Mouse (Mus musculus) WW6 (cell line): ENCODE data around the gene Canx.
"Not testable (repeated sequence)": the region's sequence is repeated elsewhere in the genome, so short reads cannot be mapped to it uniquely, and the experiment has no call there.

Experiments
- DNase-seq: peaks from one replicate; pipeline ENCODE4 v3.0.0-alpha.2; 2013; ENCODE audit warnings: low read depth, low spot score

Gene Canx

DNA sequence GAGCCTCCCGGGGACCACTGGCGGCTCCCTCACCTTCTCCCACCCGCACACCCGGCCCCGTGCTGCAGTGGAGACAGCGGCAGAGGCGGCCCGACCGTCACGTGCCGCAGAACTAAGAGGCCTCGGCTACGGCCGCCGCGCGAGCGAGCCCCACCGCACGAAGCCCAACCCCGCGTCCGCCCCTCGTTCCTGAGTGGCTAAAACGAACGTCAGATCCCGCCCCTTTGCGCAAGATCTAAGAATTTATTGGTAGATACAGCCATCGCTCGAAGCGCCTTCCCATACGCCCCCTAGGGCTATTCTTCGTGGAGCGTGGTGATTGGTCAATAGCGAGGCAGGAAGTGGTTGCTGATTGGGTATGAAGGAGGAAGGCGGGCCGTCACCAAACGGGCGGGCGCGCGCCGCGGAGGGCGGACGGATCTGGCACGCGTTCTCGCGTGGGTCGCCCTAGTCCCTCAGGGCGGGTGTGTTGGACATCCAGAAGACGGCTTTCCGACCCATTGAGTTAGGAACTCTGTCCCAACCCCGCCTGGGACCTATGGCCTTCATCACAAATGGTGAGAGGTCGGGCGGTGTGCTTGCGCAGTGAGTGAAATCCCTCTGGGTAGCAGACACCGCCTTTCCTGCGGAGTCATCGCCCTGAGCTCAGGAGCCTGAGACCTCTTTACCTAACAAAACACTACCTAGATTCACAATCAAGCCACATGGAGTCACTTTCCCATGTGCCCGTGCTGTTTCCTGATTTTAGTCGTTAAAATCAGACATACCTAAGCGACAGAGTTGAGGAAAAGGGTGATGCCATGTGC, at the start of gene Canx:
Gene Canx, minus strand, starts transcription at position 178 of the 806 bp plus-strand sequence.
- DNase-seq, result peak; percentile 100

DNA sequence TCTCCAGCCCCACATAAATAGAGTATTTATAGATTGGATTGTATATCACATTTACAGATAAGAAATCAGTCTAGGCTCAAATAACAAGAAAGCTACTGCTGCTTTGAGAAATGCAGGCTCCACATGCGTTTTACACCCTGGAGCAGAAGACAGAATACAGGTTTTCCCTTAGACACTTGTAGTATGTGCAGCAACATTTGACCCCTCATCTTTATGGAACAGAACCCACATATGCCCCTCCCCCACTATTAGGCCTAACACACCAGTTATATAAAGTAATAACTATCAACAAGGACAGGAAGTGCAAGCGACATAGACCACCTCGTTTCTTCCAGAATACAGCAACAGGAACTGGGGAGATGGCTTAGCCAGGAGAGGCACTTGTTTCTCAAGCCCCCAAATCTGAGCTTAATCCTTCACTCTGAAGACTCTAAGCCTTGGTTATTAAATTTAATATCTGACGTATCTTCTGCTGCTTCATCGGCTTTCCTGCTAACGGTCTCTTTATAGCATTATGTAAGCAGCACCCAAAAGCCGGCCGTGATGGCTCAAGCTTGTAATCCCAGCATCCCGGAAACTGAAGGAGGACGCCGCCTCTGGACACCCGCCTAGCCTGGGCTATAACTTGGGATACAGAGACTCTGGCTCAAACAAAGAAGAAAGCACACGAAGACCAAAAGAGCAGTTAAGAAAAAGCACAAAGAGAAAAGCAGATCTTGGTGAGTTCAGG, 49.0 kb upstream of the Canx start:
- no peak for DNase-seq

DNA sequence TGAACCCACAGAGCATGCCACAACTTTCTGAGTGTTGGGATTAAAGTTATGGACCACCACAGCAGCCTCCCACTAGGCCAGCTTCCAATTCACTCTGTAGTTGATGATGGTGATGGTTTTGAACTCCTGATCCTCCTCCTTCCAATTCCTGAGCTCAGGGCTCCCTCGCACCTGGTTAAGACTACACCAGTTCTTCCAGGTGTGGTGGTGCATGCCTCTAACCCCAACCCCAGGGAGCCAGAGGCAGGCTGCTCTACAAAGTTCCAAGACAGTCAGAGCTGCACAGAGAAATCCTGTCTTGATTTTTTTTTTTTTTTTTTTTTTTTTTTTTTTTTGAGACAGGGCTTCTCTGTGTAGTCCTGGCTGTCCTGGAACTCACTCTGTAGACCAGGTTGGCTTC, 48.1 kb upstream of the Canx start:
- no peak for DNase-seq

DNA sequence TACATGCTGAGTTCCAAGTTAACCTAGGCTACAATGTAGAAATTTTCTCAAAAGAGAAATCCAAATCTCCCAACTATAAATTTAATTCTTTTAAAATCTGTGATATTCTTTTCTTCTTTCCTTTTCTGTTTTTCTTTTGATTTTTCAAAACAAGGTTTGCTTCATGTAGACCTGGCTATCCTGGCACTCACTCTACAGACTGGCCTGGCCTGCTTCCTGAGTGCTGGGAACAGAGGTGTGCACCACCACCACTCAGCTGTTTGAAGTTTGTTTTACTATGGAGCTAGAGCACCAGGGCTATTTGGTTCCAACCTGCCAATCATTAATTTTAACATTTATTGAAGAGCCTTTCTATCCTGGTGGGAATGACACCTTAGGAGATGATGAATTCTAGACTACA, 47.6 kb upstream of the Canx start:
- no peak for DNase-seq

DNA sequence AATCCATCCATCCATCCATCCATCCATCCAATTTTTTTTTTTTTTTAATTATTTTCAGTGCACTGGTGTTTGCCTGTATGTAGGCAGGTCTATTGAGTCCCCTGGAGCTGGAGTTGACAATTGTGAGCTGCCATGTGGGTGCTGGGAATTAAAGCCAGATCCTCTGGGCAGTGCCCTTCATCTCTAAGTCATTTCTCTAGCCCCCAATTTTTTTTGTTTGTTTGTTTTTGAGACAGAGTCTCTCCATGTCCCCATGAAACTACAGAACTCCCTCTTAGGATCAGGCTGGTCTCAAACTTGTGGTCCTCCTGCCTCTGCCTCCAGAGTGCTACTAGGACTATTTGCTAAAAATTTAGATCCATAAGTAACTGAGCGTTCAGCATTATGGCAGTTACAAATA, 46.4 kb upstream of the Canx start:
- DNase-seq, result no peak

DNA sequence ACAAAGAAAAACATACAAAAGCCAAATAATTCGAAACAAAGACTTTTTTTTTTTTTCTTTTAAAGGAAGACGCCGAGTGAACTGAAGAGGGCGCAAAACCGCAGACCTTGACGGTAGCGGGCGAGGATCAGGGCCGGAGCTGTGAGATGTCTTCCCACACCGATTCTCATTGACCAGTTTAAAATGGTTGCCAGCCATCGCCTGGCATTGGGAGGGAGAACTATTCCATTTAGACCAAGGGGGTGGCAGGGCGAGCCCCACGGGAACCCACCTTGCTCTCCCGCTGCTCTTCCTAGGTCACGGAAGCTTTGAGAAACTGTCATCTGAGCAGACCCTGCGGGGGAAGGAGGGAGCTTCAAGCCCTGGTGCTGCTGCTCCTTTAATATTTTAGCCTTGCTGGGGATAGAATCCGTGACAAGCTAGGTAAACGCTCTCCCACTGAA, 45.9 kb upstream of the Canx start:
- DNase-seq, result no peak

DNA sequence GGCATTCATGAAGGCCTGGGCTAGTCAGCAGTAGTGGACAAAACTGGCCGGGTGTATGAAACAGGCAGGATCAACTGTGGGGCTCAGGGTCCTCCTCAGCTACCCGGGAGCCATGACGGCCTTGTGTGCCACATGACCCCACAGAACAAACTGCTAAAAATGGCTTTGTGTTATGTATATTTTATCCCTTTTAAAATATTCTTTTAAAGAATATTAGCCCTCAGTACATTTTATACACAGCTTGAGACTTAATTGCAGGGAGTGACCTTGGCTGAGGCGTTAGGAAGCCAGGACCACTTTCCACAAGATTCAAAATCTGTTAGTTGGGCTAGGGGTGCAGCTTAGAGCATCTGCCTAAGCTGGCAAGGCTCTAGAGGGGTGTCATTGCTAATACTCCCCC, 45.5 kb upstream of the Canx start:
- DNase-seq, result no peak

DNA sequence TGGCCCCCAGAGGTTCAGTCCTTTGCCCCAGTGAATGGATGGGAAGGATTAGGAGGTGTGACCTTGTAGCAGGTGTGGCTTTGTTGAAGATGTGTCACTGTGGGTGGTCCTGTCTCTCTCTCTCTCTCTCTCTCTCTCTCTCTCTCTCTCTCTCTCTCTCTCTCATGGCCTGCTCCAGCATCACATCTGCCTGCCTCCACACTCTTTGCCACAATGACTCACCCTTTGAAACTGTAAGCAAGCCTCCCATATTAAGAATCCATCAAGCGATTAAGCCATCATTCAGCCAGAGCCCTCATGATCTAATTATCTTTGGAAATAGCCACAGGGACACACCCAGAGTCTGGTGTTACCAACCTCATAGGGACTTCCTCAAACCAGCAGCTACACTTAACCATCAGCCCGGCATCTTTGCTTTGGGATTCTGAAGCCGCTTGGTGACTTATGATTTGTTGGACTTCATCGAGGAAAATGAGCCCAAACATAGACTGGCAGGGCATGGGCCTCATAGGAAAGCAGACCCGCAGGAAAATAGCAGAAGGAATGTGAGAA, 44.0 kb upstream of the Canx start:
- DNase-seq, result no peak

DNA sequence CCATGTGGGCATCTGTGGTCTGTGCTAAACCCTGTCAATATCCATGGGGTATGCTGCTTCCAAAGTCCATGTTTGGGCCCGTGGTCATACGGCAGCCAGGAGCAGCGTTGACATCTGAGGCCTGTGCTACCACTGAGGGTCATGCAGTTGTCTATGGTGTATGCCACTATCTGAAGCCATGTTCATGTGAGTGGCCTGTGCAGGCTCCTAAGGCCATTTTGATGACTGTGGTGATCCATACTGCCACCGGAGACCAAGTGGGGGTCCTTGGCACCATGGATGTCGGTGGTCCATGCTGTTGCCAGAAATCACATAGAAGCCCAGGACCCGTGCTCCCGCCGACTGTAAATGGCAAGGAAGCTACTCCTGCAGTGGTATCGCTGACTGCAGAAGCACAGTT, 42.1 kb upstream of the Canx start:
- no peak for DNase-seq

DNA sequence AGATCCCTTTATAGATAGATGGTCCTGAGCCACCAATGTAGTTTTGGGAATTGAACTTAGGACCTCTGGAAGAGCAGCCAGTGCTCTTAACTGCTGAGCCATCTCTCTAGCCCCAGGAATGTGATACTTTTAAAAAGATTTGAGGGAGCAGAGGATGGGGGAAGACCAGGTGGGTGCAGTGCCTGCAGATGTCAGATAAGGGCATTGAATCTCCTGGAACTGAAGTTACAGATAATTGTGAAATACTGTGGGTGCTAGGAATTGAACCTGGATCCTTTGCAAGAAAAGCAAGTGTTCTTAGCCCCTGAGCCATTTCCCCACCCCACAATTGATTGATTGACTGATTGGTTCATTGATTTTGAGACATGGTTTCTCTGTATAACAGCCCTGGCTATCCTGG, 39.8 kb upstream of the Canx start:
- DNase-seq, result no peak

DNA sequence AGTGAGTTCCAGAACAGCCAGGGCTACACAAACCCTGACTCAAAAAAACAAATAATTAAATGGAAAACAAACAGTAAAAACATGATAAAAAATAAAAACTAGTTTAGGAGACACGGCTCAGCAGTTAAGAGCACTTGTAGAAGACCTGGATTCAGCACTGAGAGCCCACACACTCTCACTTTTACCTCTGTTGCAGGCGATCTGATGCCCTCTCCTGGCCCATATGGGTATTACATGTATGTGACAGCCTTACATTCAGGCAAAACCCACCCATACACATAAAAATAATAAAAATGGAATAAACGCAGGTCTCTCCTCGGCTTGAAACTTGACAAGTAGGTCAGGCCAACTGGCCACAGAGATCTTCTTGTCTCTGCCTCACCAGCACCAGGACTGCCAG, 39.1 kb upstream of the Canx start:
- DNase-seq, result peak; percentile 70

DNA sequence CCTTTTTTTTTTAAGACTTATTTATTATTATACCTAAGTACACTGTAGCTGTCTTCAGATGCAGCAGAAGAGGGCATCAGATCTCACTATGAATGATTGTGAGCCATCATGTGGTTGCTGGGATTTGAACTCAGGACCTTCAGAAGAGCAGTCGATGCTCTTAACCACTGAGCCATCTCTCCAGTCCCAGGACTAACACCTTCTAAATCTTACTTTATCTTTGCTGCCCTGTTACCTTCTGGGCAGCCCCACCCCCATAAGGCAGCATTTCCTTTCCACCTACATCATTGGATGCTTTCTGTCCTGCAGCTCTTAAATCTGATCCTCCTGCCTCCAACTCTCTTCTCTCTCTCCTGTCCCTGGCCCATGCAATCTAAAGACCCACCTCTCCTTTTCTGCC, 35.8 kb upstream of the Canx start:
- not testable (repeated sequence) for DNase-seq

DNA sequence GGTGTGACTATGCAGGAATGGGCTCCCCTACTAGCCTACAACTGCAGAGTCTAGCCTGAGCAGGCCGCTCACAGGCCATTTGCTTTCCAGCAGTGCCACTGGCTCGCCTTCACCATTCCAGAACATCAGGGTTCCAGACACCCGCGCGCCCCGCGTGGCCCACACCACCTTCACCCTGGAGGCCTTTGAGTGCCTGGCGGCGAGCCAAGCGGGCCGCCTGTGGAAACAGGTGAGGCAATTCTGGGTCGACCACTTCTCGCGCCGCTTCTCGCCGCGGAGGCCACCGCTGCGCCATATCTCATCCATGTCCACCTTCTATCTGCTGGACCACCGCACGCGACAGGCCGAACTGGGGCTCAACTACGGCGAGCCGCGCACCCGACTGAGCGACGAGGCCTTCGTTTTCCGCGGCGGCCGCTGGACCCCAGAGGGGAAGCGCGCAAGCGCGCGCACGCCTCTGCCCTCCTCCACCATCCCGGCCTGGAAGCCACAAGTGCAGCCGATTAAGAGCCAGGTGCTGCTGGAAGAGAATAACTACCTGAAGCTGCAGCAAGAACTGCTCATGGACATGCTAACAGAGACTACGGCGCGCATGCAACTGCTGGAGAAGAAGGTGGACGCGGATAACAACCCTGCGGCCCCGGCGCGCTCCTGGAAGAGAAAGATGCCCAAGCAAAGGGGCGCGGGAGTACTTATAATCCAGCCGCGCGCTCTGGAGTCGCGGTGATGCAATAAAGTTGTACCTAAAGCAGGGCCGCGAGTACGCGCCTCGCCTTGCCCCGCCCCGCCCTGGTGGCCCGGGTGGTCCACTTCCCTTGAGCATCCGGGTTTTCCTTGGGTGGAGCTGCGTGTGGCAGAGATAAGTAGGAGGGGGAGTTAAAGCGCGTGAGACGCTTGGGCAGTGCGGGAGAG, 33.7 kb upstream of the Canx start:
- peak; percentile 82 for DNase-seq

DNA sequence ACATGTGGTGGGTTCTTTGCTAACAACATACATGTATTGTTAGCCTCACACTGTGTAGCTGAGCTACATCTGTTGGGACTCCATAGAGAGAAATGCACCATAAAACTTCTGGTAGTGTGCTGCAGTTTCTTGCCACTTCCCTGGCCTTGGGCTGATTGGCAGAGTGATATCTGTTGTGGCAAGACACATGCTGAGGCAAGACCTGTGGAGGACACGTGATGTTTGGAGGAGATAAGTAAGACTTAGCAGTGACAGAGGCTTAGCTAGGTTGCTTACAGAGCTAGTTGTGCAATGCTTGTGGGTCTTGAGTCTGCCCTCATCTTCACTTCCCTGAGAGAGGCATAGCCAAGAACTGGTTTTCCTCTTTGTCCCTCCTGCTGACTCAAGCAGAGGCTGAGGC, 29.9 kb upstream of the Canx start:
- no peak for DNase-seq

DNA sequence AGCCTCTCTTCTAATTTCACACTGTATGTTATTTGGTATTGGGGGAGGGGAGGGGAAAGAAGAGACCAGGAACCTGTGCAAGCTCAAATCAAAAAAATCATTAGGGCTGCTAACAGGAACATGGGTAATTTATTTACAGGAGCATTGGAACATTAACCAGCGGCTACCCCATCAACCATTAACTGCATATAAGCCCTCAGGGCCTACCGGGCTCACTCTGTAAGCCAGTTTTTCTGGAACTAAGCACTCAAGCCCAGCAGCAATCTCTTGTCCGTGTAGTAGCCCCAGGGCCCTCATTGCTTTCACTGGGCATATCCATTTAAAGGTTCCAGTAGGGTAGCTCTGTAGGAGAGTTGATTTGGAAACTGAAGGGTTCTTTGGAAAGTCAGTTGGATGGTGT, 29.4 kb upstream of the Canx start:
- no peak for DNase-seq

DNA sequence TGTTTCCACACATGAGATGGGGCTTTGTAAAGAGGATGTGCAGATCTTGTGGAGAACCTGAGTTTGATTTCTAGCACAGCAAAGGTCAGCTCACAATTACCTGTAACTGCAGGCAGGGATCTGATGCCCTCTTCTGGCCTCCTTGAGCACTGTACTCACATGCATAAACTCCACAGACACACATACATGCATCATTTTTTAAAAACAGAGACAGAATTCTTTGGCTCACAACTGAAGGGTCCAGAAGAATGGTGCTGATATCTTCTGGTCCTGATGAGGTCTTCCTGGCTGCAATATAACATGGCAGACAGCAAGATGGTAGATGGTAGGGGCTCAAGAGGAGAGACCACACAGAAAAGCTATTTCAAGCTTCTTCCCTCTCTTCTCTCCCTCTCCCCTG, 28.7 kb upstream of the Canx start, which contains the start of gene Cby3:
Gene Cby3, plus strand, starts transcription at position 301 of the 400 bp plus-strand sequence.
- no peak for DNase-seq

DNA sequence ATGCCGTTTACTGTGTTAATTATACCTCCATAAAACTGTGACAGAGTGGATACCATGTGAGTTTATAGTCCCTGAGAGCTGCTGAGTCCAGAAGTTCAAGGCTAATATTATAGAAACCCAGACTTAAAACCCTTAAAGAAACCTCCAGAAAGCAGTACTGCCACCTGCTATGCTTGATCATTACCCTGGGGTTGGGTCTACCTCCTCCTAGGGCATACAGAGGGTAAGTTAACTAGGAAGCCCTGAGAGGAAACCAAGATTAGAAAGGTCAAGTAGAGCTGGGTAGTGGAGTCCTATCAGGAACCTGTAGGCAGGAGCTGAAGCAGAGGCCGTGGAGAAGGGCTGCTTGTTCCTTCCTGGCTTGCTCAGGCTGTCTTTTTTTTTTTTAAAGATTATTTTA, 26.7 kb upstream of the Canx start:
- no peak for DNase-seq

DNA sequence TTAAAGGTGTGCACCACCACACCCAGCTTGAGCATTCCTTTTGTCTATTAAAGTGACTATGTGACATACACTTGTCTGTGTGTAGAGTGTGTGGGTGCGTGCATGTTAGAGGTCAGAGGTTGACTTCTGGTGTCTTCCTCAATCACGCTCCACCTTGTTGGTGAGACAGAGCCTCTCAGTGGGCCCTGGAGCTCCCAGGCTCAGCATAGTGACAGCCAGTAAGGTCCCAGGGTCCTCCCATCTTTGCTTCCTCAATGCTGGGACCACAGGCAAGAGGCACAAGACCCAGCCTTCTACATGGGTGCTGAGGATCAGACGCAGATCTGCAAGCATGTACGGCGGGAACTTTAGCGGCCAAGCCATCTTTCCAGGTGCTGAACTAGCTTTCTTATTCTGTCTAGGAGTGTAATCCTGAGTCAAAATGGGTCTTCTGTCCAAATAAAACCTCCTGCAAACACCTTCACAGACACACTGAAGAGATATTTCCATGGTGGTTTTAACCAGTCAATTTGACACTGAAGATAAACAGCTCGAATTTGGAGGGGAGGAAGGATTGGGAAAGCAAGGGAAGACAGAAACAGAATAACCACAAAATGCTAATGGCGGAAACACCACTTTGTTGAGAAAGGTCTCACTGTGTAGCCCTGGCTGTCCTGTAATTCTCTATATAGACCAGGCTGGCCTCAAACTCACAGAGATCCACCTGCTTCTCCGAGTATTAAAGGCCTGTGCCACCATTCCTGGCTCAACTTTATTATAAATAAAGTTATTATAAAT, 21.0 kb upstream of the Canx start:
- no peak for DNase-seq

DNA sequence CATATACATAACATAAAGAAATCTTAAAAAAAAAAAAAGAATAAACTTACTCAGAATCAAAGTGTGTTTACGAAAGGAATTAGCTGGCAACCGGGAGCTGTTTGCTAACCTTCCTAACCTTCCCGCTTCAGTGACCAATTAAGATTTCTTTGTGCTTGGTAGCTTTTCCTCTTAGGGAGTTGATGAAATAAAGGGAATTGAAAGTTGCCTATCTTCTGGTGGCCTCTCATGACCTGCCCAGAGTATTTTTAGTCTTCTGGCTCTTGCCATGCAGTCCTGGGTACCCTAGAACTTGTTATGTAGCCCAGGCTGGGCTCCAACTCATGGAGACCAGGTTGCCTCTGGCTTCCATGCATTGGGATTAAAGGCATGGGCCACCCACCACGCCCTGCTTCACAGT, 20.0 kb upstream of the Canx start:
- no peak for DNase-seq

DNA sequence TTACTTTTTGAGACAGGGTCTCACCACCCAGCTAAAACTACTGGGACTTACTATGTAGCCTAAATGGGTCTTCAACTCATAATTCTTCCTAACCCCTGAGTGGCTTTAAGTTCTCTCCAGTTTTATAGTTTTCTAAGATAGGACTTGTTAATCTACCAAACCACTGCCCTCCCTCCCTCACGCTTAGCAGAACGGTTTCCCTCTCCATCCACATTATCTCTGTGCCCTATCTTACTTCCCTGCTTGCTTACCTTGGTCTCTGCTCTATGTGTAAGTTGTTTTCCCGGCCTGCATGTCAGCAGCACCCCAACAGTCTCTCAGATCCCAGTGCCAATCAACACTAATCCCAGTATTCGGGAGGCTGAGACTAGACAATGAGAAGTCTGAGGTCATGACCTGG, 11.4 kb upstream of the Canx start:
- no peak for DNase-seq

DNA sequence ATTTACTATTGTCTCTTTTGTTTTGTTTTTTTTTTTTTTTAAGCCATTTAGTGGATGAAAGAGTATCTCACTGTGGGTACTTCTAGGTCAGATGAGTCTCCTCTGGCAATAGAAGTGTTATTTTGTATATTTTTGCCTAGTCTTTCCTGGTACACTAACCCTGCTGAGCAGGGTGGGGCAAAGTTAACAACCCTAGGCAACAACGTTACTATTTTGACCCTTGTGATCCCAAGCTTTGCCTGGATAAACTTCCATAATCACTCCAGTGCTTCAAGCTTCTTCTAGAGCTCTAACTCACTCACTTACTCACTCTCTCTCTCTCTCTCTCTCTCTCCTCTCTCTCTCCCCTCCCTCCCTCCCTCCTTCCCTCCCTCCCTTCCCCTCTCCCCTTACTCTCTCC, 10.7 kb upstream of the Canx start:
- DNase-seq, result no peak
